Mouse (Mus musculus): Measurements from ENCODE around the gene Gtf3c6.

The Gtf3c6 gene

GRCm38 (mm10) chr10:40257414-40258255 lies at the start of gene Gtf3c6:
Gtf3c6 (minus strand) TSS chr10:40258108.
- DNase-seq (ENCODE audit: extremely low spot score), result peak; percentile 94

- no peak for DNase-seq (ENCODE audit: extremely low spot score)
These were observed 48.1 kb upstream of the Gtf3c6 start for GRCm38 (mm10) chr10:40305989-40306388.

DNA sequence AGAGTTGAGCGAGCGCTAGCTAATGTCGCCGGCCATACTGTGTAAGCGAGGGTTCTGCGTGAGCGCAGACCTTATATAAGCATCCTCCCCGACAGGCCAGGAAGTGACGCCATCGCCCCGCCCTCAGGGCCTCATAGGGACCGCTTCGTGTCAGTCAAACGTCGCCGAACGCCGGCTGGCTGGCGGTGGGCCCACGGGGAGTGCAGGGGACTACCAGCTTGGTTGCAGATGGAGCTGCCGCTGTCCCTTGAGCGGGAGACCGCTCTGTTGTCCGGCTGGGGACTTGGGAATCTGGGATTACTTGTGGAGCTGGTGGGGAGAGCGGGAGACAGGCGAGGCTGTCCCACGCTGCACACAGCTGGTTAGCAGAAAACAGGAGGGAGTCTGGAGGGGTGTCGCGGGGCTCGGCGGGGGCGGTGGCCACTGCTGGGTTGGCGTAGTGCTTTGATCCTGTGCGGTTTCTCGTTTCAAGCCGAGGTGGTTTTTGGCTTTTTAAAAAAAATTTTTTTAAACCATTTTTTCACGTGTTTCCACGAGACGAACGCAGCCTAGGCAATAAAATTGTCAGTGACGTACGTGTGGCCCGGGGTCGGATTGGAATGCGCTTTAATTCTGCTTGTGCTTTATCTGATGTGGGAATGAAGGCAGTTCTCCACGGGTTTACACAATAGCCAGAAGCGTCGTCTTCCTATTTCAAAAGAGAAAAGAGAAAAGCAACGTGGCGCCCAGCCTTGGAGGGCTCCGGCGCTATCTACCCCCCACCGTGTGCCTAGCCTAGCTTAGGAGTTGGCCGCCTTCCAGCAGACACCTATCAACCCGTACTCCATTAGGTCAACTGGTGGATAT lies 44.5 kb upstream of the Gtf3c6 start, which contains the start of gene Amd1:
Gene Amd1, minus strand, starts transcription at position 47 of the 846 bp plus-strand sequence.
- DNase-seq (ENCODE audit: extremely low spot score), result peak; percentile 99

GRCm38 (mm10) chr10:40301181-40302075 lies 43.5 kb upstream of the Gtf3c6 start:
- peak; percentile 70 for DNase-seq (ENCODE audit: extremely low spot score)

- peak; percentile 86 for DNase-seq (ENCODE audit: extremely low spot score)
These were observed 42.8 kb upstream of the Gtf3c6 start for GRCm38 (mm10) chr10:40300648-40301171.

DNA sequence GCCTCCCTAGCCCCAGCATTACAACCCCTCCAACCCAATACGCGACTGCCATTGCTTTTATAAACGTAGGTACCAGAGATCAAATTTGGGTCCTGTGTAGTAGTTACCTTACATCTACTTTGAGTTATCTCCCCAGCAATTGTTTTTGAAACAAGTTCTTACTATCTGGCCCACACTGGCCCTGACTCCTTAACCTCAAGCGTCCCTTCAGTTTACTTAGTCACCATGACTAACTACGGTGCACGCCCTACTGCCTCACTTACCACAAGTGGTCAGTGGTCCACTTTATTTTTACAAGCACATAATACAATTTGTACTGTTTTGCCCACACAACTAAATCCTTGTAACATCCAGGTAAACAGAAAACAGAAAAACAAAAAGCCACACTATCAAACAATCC lies 34.7 kb upstream of the Gtf3c6 start:
- no peak for DNase-seq (ENCODE audit: extremely low spot score)

DNA sequence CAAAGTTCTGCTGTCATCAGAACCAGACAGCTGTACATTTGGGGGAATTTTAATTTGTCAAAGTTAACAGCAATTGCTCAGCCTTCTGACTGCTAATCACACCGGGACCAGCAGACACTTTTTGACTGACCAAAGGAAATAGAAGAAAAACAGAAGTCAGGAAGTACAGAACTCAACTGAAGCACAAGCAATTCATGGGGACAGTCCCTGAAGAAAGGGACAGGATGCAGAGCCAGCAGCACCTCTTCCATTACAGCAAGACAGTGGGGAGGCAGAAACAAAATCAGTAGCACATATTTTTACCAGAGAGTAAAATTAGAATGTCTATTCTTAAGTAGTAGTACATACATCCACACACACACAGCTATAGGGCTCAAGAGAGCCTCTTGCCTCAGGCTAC lies 28.9 kb upstream of the Gtf3c6 start:
- no peak for DNase-seq (ENCODE audit: extremely low spot score)

DNA sequence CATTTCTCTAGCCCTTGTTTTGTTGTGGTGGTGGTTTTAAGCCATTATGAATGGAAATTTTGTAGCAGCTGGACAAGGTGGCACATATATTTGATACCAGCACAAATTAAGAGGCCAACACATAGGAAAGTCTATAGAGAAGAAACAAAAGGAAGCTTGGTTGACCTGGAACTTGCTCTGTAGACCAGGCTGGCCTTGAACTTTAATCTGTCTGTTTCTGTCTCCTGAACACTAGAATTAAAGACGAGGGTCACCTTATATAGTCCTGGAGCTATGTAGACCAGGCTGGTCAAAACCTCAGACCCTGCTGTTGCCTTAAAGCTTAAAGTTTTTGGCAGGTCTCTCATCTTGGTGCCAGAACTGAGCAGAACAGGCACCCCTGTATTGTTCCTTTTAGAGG lies 27.7 kb upstream of the Gtf3c6 start:
- DNase-seq (ENCODE audit: extremely low spot score), result no peak

DNA sequence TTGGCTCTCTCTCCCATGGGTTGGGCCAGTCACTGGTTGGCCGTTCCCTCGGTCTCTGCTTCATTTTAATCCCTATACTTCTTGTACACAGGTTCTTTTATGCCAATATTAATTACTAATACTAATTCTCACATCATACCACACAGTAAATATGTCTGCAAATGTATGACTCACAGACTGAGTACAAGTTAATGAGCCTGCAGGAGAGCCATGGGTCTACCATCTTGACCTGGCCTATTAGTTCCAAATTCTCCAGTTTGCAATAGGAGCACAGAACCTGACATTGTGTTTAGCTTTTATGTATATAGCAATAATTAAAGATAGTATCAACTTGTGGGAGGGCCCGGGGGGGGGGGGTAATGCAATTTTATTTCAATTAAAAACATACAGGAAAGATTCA lies 27.1 kb upstream of the Gtf3c6 start:
- DNase-seq (ENCODE audit: extremely low spot score), result no peak

GRCm38 (mm10) chr10:40284179-40284831 lies 26.4 kb upstream of the Gtf3c6 start:
- DNase-seq (ENCODE audit: extremely low spot score), result no peak

DNA sequence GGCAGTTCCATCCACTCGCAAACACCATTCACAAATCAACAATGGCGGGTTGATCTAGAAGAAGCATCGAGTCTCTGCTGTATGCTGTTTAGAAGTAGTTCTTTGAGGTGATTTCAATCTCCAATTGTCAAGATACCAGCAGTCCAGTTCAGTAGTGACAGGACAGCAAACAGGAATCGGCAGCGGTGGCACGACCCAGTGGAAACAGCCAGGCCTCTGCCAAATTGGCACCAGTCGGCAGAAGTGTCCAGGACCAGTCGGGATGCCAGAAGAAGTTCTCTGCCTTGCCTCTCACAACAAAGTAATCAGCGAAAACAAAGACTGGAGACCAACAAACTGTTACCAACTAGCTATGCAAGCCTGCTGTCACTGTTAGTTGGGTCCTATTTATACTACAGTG lies 25.7 kb upstream of the Gtf3c6 start:
- DNase-seq (ENCODE audit: extremely low spot score), result no peak

- DNase-seq (ENCODE audit: extremely low spot score), result no peak
These were observed 23.7 kb upstream of the Gtf3c6 start for GRCm38 (mm10) chr10:40281565-40281964.

DNA sequence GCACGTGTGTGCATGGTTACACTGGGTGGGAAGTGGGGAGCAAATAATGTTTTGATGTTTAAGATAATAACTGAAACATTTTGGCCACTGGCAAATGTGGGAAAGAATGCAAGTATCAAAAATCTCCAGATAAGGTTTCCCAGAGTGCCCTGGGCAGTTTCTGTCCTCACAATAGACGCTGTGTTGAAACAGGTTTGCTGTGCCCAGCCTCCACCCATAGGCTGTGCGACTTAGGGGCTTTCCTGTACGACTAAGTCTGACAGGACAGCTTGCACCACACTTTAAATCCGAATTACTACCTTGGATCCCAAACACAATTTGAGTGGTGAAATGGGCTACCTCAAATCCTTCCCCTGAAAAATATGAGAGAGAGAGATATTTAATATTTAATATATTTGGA lies 20.4 kb upstream of the Gtf3c6 start:
- DNase-seq (ENCODE audit: extremely low spot score), result no peak

- no peak for DNase-seq (ENCODE audit: extremely low spot score)
These were observed 18.1 kb upstream of the Gtf3c6 start for GRCm38 (mm10) chr10:40275991-40276390.

- DNase-seq (ENCODE audit: extremely low spot score), result no peak
These were observed 16.0 kb upstream of the Gtf3c6 start for GRCm38 (mm10) chr10:40273938-40274337.

DNA sequence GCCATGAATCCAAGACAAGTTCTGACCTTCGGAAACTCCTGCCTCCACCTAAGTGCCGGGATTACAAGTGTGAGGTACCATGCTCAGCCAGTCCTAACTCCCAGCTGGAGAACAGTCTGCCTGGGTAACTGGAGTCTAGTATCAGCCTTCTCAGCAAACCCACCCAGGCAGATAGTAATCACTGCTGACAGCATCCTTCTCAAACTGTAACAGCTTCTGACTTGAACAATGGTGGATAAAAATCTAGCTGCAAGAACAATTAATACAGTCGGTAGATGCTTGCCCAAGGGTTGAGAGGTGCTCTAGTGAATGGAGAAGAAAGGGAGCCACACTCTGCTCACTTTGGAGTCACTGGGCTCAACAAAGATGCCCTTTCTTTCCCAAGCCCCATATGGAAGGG lies 13.3 kb upstream of the Gtf3c6 start:
- no peak for DNase-seq (ENCODE audit: extremely low spot score)

DNA sequence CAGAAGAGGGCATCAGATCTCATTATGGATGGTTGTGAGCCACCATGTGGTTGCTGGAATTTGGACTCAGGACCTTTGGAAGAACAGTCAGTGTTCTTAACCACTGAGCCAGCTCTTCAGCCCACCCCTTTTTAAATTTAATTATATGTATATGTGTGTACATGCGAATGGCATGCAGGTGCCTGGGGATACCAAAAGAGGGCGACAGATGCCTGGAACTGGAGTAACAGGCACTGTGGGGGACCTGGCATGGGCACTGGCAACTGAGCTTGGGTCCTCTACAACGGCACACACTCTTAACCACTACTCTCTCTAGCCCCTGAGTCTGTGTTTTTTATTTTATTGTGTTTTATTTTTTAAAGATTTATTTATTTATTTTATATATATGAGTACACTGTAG lies 7.0 kb upstream of the Gtf3c6 start:
- DNase-seq (ENCODE audit: extremely low spot score), result no peak

DNA sequence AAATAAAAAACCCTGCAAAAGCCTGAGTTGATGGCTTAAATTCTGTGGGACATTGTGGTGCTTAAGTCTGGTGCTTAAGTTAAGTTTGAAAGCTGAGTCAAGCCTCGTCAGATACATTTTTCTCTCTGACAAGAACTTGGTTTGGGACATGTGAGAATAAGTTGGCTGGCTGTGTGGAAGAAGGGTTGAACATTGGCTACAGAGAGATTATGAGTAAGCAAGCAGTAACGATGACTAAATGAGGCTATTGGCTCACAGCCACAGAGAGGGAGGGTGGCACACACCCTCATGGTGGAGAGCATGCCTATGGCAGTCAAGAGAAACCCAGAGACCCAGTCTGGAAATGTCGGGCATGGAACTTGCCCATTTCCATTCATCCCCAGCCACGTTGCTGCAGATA lies 5.8 kb upstream of the Gtf3c6 start:
- no peak for DNase-seq (ENCODE audit: extremely low spot score)

GRCm38 (mm10) chr10:40262200-40262599 lies 4.3 kb upstream of the Gtf3c6 start:
- no peak for DNase-seq (ENCODE audit: extremely low spot score)

DNA sequence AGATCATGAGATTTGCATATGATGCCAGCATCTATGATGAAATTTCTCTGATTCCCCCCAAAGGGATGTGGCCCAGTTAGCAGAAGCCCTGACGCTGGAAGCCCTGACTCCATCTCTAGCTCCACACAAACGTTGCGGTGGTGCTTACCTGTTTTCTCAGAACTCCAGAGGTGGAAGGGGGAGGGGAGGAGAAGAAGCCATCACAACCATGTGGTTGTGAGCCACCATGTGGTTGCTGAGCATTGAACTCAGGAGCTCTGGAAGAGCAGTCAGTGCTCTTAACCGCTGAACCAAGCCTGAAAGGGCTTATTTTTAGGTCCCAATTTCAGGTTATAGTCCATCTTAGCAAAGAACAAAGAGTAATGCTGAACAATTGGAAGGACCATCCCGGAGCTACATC lies 2.4 kb upstream of the Gtf3c6 start:
- no peak for DNase-seq (ENCODE audit: extremely low spot score)

DNA sequence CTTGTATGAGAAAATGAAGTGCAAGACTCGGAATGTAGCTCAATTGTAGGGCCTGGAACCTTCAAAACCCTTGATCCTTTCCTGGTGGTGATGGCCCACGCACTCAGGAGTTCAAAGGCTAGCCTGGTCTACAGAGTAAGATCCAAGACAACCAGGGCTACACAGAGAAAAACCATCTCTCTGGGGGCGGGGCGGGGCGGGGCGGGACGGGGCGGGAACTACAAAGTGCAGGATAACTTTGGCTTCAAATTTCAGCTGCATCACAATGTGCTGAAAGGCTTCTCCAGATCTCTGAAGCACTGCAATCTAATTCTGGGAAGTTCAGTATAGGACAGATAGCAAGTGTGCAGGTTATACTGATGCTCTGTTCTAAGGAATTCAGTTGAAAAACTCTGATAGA lies 1.6 kb upstream of the Gtf3c6 start:
- peak; percentile 8 for DNase-seq (ENCODE audit: extremely low spot score)

Data from embryo, embryonic 9.5 days (tissue).